Mouse (Mus musculus): ENCODE results near the gene Umad1. TPM values are rescaled to one million over a fixed set of nuclear protein-coding genes. Genes with fewer than 3 reads are reported as not detected.

Umad1 gene
- total RNA-seq, 2 experiments from 2014 or later, result 42.7 to 43.6 TPM

DNA sequence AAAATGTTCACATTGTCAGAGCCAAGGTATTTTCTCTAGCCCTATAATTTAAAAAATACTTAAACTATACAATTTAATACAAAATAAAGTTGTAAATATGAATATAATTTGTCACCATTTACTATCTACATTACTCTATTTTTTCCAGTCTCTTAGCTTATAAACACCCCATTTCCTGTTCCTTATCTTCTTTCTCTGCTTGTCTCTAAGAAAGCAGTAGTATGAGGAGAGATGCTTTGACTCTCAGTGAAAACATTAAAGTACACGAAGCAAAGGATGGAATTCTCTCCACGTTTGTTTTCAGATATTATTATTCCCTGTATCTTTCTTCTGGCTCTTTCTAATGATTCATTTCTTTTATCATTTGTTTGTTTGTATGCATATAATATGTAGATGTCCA lies 99.1 kb downstream of the Umad1 start:
- DNase-seq (ENCODE audit: low spot score in 2 of 2), result no peak
- intact Hi-C loops (cut with DNase I), result no loop called here

DNA sequence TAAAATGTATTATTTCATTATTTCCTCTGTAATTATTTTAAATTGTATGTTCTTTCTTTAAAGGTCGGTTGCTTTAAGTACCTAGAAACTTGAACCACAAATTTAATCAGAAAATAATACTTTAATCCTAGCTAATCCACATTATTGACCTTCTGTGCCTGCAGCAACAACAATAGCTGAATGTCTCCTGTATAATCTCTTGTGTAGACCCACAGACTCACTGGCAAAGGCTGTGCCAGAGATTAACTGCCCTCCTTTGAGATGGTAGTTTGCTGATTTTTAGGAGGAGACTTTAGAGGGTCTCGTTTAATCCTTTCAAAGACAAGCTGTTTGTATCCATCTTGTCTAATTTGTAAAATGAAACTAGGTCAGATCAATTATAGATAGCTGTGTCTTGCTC lies 99.7 kb downstream of the Umad1 start:
- DNase-seq (ENCODE audit: low spot score in 2 of 2), result no peak
- intact Hi-C loops (cut with DNase I), result no loop called here

DNA sequence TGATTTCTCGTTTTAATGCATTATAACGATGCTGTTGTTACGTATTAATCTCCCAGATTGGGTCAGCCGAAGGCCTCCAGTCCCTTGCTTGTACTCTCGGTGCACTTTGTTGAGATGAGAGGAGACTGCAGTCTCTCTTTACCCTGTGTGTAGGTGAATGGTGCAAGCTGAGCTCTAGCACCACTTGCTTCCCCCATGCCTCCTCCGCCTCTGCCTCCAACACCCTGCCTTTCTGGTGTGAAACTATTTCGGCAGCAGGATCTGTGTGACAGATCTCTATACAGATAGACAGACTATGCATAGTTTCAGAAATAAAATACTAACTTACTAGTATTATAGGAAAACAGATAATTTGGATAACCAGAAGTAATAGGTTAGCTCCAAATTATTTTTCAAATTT lies 101.7 kb downstream of the Umad1 start:
- intact Hi-C loops (cut with DNase I), result no loop called here
- no peak for DNase-seq (ENCODE audit: low spot score in 2 of 2)

DNA sequence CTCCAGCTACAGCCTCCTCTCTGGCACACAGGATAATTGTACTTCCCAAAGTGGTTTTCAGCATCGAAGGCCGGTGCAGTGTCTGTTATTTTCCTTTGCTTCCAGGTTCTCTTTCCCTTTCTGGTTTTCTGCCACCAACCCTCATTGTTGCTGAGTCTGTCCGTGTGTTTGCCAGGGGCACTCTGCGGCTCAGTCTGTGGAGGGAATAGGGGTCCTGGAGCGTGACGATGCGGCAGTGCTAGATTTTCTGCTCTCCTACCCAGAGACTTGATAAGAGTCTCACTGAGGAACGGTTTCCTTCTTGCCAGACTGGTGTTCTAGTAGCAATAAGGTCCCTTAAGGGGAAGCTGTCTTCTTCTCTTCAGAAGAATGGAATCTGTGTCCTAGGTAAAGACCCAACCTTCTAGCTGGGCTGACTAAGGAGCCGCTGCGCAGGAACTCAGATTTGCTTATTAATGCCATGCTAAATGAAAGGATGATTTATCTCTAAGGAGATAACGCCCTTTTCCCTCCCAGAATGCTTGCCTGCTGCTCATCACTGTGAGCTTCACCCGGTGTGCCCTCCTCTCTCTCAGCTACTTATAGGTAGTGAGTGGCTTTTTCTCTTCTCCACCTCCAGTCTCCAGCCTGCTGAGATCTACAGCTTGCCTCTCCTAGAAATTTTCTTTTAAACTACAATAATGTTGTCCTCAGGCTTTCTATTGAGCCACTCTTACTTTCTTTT lies 105.1 kb downstream of the Umad1 start:
- intact Hi-C loops (cut with DNase I), result no loop called here
- no peak for DNase-seq (ENCODE audit: low spot score in 2 of 2)

DNA sequence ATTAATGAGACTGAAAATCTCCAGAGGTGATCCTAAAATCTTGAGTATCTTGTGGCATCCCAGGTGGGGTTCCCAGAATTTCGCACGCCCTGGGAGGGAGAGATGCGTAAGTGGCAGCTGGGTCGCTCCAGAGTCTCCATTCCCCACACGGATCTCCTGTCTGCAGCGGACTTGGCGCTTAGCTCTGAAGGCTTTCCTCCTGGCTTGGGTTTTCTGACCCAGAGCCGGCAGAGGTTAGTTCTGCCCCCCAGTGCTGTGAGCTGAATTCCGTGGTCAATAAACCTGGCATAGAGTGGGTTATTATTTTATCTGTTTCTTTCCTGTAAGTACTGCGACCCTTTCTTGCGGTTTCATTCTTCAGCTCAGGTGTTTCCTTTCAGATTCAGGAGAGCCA lies 105.7 kb downstream of the Umad1 start:
- DNase-seq (ENCODE audit: low spot score in 2 of 2), result no peak
- intact Hi-C loops (cut with DNase I), result no loop called here

DNA sequence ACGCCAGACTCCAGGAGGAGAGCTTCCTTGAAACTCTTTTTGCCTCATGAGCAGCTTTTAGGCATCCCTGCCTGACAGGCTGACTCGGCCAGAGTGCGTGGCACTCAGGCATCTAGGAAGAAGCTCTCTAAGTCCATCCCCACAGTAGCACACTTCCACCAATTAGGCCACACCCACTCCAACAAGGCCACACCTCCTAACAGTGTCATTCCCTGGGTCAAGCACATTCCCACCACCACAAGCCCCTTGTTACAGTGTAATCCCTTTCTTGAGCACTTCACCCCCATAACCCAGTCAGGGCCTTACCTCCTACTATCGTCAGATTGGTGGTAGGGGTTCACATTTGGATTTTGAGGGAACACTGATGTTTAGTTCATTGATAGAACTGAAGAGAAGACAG lies 108.6 kb downstream of the Umad1 start:
- intact Hi-C loops (cut with DNase I), result no loop called here
- DNase-seq (ENCODE audit: low spot score in 2 of 2), result no peak

DNA sequence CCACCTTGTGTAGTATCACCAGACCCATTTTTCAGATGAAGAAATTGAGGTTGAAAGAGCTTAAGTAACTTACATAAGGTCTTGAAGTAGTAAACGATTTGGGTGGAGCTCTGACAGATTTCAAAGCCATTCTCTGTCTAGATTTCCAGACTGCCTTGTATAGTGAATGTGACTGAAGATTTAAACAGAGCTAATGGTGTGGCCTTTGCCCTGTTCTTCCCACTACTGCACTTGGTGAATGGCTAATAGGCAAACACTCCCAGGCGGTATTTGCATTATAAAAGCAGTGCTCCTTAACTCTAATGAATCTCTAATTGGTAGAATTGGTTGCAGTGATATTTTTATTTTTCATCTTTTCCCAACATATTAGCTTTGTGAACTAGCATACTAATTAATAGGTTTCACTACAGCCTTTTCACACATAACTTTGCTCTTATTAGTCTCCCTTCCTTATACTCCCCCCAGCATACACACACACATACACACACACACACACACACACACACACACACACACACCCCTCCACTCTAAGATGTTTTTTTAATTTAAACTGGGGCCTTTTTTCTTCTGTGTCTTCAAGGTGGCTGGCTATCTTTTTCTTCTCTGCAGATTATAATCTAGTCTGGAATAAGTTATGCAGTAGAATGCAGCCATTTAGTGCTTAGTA lies 109.2 kb downstream of the Umad1 start:
- intact Hi-C loops (cut with DNase I), result no loop called here
- no peak for DNase-seq (ENCODE audit: low spot score in 2 of 2)

DNA sequence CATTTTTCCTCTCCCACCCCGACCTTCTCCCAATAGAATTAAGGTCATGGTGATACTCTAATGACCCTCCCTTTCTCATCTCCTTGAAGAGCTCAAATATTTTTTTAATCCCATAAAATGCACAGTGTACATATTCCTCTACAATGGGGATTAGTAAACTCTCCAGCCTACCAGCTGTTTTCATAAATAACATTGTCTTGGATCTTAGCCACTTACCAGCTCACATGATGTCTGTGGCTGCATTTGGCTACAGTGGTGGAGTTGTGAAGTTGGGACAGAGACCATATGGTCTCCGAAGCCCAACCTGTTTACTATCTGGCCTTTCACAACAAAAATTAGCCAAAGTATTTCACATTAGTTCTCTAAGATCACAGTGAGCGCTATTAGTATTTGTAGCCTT lies 111.5 kb downstream of the Umad1 start:
- DNase-seq (ENCODE audit: low spot score in 2 of 2), result no peak

DNA sequence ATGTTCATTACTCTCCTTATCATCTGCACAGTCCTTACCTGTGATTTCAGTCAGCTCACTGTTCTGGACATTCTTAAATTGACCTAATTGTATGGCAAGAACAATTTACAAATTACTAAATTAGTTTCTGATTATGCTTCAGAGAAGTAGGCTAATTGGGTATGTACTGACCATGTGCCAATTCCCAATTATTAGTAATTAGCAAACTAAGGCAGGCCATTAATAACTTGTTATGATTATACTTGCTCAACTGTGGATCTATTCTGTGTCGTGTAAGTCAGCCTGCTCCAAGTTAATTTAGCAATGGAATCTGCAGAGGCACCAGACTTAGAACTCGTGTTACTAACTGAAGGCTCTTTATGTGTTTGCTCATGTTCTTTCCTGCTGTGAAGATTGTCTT lies 114.0 kb downstream of the Umad1 start:
- intact Hi-C loops (cut with DNase I), result no loop called here
- no peak for DNase-seq (ENCODE audit: low spot score in 2 of 2)

More for the DNA sequence above, 111.5 kb downstream of the Umad1 start:
- intact Hi-C loops (cut with DNase I), result no loop called here

DNA sequence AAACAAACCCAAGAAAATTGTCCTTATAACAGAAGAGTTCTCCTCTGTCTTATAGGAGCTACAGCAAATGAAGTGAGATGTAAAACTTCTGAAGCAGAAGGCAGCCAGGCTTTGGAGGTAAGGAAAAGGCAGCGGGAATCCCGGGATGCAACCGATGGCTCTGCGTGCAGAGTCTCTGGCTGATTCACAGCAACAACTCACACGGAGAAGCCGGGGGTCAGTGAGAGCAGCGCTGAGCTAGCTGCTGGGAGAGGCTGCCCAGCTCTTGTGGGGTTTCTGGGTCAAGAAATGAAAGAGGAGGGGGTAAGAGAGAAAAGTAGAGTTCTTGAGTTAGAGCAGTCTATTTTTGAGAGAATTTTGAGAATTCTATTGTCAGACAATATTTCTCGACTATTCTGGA lies 114.8 kb downstream of the Umad1 start:
- intact Hi-C loops (cut with DNase I), result no loop called here
- no peak for DNase-seq (ENCODE audit: low spot score in 2 of 2)

DNA sequence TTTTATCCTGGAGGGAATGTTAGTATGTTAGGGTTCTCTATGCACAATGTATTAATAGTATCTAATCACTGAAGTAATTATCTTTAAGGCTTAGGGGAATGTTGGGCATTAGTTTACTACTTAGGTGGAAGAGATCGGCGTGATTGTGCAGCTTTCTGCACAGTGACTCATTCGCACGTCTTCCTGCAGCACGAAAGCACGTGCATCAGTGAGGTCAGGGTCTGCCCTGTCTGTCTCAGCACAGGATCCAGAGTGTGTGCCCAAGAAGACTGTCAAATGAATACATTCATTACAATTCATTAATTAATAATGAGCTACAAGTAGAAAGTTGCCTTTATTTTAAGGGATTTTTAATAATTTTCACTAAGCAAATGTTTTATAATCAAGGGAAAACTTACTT lies 115.2 kb downstream of the Umad1 start:
- no peak for DNase-seq (ENCODE audit: low spot score in 2 of 2)
- intact Hi-C loops (cut with DNase I), result no loop called here

DNA sequence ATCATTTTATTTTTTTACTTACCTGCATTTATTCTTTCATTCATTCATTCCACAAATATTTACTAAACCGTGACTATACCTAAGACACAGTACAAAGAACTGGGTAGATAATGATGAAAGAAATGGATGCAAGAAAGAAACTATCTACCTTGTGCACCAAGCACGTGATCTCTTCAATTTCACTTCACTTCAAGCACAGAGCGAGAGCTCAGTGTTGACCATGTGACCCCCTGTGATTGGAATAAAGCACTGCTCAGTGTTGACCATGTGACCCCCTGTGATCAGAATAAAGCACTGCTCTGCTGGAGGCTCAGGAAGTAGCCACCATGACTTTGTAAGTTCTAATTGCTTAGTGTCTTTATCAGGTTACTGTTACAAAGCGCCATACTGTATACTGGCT lies 115.6 kb downstream of the Umad1 start:
- DNase-seq (ENCODE audit: low spot score in 2 of 2), result no peak
- intact Hi-C loops (cut with DNase I), result no loop called here

DNA sequence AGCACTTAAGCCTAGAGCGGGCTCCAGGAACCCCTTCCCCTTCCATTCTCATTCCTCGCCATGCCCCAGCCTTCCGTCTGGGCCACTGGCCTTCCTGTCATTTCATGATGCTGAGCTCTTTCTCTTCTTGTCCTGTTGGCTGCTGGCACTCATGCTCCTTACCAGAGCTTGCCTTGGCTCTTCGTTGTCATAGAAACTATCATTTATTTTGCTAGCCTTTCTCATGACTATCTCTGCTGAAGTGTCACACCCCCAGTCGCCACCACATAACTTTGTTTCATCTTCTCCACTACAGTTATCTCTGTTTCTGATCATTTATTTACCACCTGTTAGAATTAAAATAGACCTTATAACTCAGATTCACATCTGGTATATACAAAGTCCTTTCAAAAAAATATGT lies 117.3 kb downstream of the Umad1 start:
- DNase-seq (ENCODE audit: low spot score in 2 of 2), result no peak
- intact Hi-C loops (cut with DNase I), result no loop called here

DNA sequence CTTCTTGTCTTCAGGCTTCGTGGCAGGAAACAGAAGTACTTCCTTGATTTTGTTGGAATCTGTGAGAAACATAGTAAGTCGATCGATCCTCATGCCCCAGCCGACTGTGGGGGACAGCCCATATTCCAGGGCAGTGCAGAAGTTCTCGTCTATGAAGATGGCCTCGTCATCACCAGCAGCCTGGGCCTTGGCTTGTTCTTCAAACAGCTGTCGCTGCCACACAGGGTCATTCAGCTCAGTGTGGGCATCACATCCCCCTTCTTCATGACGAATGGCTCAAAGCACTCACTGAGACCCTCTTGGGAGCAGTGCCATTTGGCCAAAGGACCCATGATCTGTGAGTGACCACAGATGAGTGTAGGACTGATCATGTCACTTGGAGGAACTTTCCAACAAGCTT lies 118.6 kb downstream of the Umad1 start:
- no peak for DNase-seq (ENCODE audit: low spot score in 2 of 2)
- intact Hi-C loops (cut with DNase I), result no loop called here

DNA sequence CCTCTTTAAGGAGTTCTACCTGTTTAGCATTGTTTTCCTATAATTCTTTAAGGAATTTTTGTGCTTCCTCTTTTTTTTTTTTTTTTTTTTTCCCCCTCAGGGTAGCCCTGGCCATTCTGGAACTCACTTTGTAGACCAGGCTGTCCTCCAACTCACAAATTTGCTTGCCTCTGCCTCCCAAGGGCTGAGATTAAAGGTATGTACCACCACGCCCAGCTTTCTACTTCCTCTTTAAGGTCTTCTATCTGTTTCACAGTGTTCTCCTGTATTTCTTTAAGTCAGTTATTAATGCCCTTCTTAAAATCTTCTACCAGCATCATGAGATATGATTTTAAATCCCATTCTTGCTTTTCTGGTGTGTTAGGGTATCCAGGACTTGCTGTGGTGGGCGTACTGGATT lies 130.2 kb downstream of the Umad1 start:
- intact Hi-C loops (cut with DNase I), result no loop called here
- DNase-seq (ENCODE audit: low spot score in 2 of 2), result no peak

DNA sequence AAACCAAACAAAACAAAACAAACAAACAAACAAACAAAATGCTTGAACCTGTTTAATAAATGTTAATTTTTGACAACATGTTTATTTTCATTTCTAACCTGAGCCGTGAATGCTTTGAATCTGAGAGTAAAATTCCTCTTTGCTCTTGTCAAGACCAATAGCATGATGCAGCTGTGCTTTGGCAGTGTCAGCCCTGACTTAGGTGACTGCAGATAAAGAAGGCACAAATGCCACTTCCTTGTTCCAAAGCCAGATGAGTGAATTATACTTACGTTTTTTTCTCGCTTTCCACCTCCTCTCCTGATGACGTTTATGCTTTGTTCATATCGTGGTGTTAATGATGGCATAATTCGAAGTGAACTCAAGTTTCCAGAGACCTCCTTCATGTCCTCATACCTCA lies 131.2 kb downstream of the Umad1 start:
- intact Hi-C loops (cut with DNase I), result no loop called here

DNA sequence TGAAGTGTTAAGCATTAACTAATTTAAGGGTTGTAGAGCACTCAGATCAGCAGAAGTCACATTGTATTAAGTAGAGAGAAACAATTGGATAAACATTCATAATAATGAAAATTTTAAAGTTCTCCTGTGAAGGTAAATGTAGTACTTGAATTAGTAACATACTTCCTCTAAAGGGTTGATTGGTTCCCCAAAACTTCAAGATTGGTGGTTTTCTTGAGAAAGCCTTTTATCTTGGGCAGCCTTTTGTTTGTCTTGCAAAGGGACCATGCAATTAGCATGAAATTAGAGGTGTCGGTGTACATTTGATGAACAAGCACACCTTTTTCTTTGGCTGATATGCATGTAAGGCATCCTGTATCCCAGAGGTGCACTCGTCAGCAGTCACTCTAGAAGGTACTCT lies 131.8 kb downstream of the Umad1 start:
- intact Hi-C loops (cut with DNase I), result no loop called here
- no peak for DNase-seq (ENCODE audit: low spot score in 2 of 2)

More for the DNA sequence above, 131.2 kb downstream of the Umad1 start:
- no peak for DNase-seq (ENCODE audit: low spot score in 2 of 2)

DNA sequence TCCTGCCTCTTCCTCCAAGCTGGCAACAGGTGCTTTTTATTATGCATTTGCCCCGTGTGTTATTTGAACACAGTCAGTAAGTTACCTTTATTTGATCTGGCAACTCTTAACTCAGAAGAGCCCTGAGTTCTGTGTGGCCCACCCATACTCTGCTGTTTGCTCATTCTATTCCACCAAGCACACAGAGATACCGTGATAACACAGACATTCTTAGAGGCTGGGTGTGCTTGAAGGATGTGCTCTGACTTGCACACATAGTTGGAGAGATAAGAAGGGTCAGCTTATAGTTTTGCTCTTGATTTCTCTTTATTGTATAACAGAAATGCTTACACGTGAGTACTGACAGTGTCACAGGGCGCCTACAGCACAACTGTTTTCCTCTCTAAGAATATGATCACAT lies 133.9 kb downstream of the Umad1 start:
- intact Hi-C loops (cut with DNase I), result no loop called here
- DNase-seq (ENCODE audit: low spot score in 2 of 2), result no peak

DNA sequence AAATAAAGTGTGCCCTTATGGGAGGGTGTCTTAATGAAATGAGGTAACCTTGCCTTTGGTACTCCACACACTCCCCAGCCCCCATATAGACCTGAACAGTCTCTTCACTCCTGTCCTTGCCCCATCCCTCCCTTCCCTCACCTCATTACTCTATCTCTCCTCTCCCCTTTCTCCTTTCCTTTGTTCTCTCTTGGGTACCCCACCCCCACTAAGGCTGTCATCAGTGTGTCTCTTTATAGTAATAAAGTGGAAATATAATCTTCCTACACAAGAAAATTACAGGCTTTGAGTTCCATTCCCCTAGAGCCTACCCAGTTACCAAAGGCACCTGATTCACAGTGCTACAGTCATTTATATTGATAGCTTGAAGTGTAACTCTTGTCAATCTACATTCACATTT lies 135.0 kb downstream of the Umad1 start:
- DNase-seq (ENCODE audit: low spot score in 2 of 2), result no peak
- intact Hi-C loops (cut with DNase I), result no loop called here

DNA sequence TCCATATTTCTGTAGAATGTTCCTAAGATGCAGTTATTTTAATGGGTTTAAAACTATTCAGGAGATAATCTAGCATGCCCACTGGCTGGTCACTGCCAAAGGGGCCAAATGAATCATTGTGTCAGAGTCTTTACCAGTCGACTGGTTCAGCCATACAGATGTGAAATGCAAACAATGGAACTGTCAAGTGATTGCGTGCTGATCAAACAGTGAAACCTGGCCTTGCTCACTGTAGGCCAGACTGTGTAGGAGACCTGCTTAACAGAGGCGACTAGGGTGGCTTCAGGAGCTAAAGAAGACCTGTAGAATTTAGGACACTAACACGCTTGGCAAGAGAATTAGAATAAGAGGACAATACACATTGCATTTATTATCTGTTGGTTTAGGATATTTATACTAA lies 136.0 kb downstream of the Umad1 start:
- intact Hi-C loops (cut with DNase I), result no loop called here
- DNase-seq (ENCODE audit: low spot score in 2 of 2), result no peak

DNA sequence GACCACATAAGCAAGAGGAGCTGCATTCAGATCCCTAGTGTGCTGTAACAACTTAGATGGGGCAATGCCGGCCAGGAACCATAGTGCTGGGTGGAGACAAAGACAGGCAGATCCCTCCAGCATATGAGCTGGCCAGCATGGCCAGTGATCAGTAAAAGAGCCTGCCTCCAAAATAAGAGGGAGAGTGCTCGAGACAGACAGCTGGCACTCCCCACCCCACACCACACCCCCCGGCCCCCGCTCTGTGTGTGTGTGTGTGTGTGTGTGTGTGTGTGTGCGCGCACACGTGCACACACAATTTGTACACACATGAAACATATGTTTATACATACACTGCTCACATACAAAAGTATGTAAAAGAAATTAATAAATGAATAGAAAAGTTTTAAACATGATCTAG lies 138.2 kb downstream of the Umad1 start:
- no peak for DNase-seq (ENCODE audit: low spot score in 2 of 2)
- intact Hi-C loops (cut with DNase I), result no loop called here

DNA sequence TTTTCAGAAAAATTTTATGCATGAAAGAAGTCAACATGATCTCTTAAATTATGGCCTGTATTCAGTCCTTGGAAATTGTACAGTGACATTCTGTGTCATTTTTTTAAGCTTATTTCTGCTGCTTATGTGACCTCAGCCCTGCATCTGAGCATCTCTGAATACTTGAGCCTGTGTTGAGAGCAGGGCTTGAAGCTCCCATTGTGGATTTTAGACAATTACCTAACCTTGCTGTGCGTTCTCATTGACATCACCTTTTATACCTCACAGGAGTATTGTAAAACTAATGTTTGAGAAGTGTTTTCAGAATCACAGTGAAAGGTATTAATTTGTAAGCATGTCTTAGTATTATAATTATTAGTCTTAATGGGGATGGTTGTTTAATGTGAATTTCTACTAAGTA lies 140.6 kb downstream of the Umad1 start:
- DNase-seq (ENCODE audit: low spot score in 2 of 2), result no peak
- intact Hi-C loops (cut with DNase I), result no loop called here

Data from left cerebral cortex, postnatal 36 days (tissue).